Mouse (Mus musculus): ENCODE data around the gene Aff1. TPM values are rescaled to one million over a fixed set of nuclear protein-coding genes. Genes with fewer than 3 reads are reported as not detected.

The Aff1 gene
- total and polyA plus RNA-seq, 2 experiments from 2014 or later, result 2.6 to 4.0 TPM

GRCm38 (mm10) chr5:103691171-103691570 lies 1.0 kb upstream of the Aff1 start:
- H3K27ac ChIP-seq, result no peak overlapping the region
- H3K9ac ChIP-seq (replicated peaks; ENCODE audit: low read length), result no peak overlapping the region
- H3K36me3 ChIP-seq (ENCODE audit: insufficient read depth, low read length), result no peaks in the 10 kb centered on the region
- peak overlapping the region; percentile 99; the same call in 1 of the 2 replicates for H3K4me2 ChIP-seq (ENCODE audit: low read depth, low read length)
- DNase-seq (ENCODE audit: low spot score), result no peak
- H3K4me3 ChIP-seq (ENCODE audit: low read length), result no peak overlapping the region
- no peaks in the 10 kb centered on the region for H3K9me3 ChIP-seq (ENCODE audit: low read length)
- ATAC-seq, result no peak
- H3K27me3 ChIP-seq (ENCODE audit: insufficient read depth, low read length), result peaks cover 4% of the 10 kb centered on the region; the same call in 1 of the 2 replicates
- no peaks in the 10 kb centered on the region; the same call in 1 of the 2 replicates for H3K4me1 ChIP-seq (ENCODE audit: insufficient read depth, low read length)
- TF ChIP-seq CTCF (IDR thresholded peaks at IDR 0.05; ENCODE audit: low read depth), result peak; percentile 23; the same call in 1 of the 2 replicates

- peak; percentile 54 for ATAC-seq
- 0% methylated on average over 34 of the region's 34 CpGs for WGBS
- peak overlapping the region; percentile 37 for H3K9ac ChIP-seq (replicated peaks; ENCODE audit: low read length)
Measured at GRCm38 (mm10) chr5:103692531-103693040, 412 bp downstream of the Aff1 start.

GRCm38 (mm10) chr5:103693041-103693641 lies 967 bp downstream of the Aff1 start:
- under 1% methylated on average over 28 of the region's 28 CpGs for WGBS
- H3K9ac ChIP-seq (replicated peaks; ENCODE audit: low read length), result no peak overlapping the region

More at GRCm38 (mm10) chr5:103692531-103693040, 412 bp downstream of the Aff1 start:
- Histone ChIP-seq H3K4me3 (ENCODE audit: low read length) (peak overlapping the region; percentile 51), H3K27me3 (ENCODE audit: insufficient read depth, low read length) (peaks cover 4% of the 10 kb centered on the region; the same call in 1 of the 2 replicates), H3K4me1 (ENCODE audit: insufficient read depth, low read length) (no peaks in the 10 kb centered on the region; the same call in 1 of the 2 replicates), H3K27ac (no peak overlapping the region), H3K4me2 (ENCODE audit: low read depth, low read length) (peak overlapping the region; percentile 99), H3K36me3 (ENCODE audit: insufficient read depth, low read length) (no peaks in the 10 kb centered on the region), H3K9me3 (ENCODE audit: low read length) (no peaks in the 10 kb centered on the region)
- DNase-seq (ENCODE audit: low spot score), result no peak
- TF ChIP-seq CTCF (IDR thresholded peaks at IDR 0.05; ENCODE audit: low read depth), result no peak

GRCm38 (mm10) chr5:103694094-103694493 lies 1.9 kb downstream of the Aff1 start:
- no peak overlapping the region; the same call in 1 of the 2 replicates for H3K4me2 ChIP-seq (ENCODE audit: low read depth, low read length)
- no peaks in the 10 kb centered on the region; the same call in 1 of the 2 replicates for H3K4me1 ChIP-seq (ENCODE audit: insufficient read depth, low read length)
- ATAC-seq (no peak), DNase-seq (ENCODE audit: low spot score) (no peak)
- H3K36me3 ChIP-seq (ENCODE audit: insufficient read depth, low read length), result no peaks in the 10 kb centered on the region
- H3K4me3 ChIP-seq (ENCODE audit: low read length), result no peak overlapping the region
- H3K9ac ChIP-seq (replicated peaks; ENCODE audit: low read length), result no peak overlapping the region
- H3K9me3 ChIP-seq (ENCODE audit: low read length), result no peaks in the 10 kb centered on the region
- WGBS, result 61% methylated on average over 6 of the region's 6 CpGs
- H3K27me3 ChIP-seq (ENCODE audit: insufficient read depth, low read length), result peaks cover 4% of the 10 kb centered on the region; the same call in 1 of the 2 replicates
- no peak overlapping the region for H3K27ac ChIP-seq
- no peak for TF ChIP-seq CTCF (IDR thresholded peaks at IDR 0.05; ENCODE audit: low read depth)

More at GRCm38 (mm10) chr5:103693041-103693641, 967 bp downstream of the Aff1 start:
- ATAC-seq (0 out of 2 replicates have a peak, but pooled peaks have one; percentile 8), DNase-seq (ENCODE audit: low spot score) (peak; percentile 30)
- Histone ChIP-seq H3K4me3 (ENCODE audit: low read length) (peak overlapping the region; percentile 51), H3K27me3 (ENCODE audit: insufficient read depth, low read length) (peaks cover 4% of the 10 kb centered on the region; the same call in 1 of the 2 replicates), H3K9me3 (ENCODE audit: low read length) (no peaks in the 10 kb centered on the region), H3K4me1 (ENCODE audit: insufficient read depth, low read length) (no peaks in the 10 kb centered on the region; the same call in 1 of the 2 replicates), H3K36me3 (ENCODE audit: insufficient read depth, low read length) (no peaks in the 10 kb centered on the region), H3K27ac (no peak overlapping the region), H3K4me2 (ENCODE audit: low read depth, low read length) (peak overlapping the region; percentile 99)
- TF ChIP-seq CTCF (IDR thresholded peaks at IDR 0.05; ENCODE audit: low read depth), result no peak

- DNase-seq (ENCODE audit: low spot score) (no peak), ATAC-seq (no peak)
- no peaks in the 10 kb centered on the region for H3K36me3 ChIP-seq (ENCODE audit: insufficient read depth, low read length)
- H3K9ac ChIP-seq (replicated peaks; ENCODE audit: low read length), result no peak overlapping the region
- no peak overlapping the region for H3K4me3 ChIP-seq (ENCODE audit: low read length)
- no peak overlapping the region for H3K27ac ChIP-seq
- H3K27me3 ChIP-seq (ENCODE audit: insufficient read depth, low read length), result no peaks in the 10 kb centered on the region
- 68% methylated on average over 5 of the region's 5 CpGs for WGBS
- H3K4me1 ChIP-seq (ENCODE audit: insufficient read depth, low read length), result peaks cover 6% of the 10 kb centered on the region; the same call in 1 of the 2 replicates
- no peak for TF ChIP-seq CTCF (IDR thresholded peaks at IDR 0.05; ENCODE audit: low read depth)
- no peak overlapping the region for H3K4me2 ChIP-seq (ENCODE audit: low read depth, low read length)
- no peaks in the 10 kb centered on the region for H3K9me3 ChIP-seq (ENCODE audit: low read length)
Measured at GRCm38 (mm10) chr5:103697875-103698491, 5.8 kb downstream of the Aff1 start.

GRCm38 (mm10) chr5:103698577-103698976 lies 6.4 kb downstream of the Aff1 start:
- ATAC-seq (no peak), DNase-seq (ENCODE audit: low spot score) (no peak)
- no peaks in the 10 kb centered on the region for H3K36me3 ChIP-seq (ENCODE audit: insufficient read depth, low read length)
- no peak overlapping the region for H3K4me2 ChIP-seq (ENCODE audit: low read depth, low read length)
- no peak overlapping the region for H3K9ac ChIP-seq (replicated peaks; ENCODE audit: low read length)
- H3K27ac ChIP-seq, result no peak overlapping the region
- no peaks in the 10 kb centered on the region for H3K9me3 ChIP-seq (ENCODE audit: low read length)
- peaks cover 6% of the 10 kb centered on the region; the same call in 1 of the 2 replicates for H3K4me1 ChIP-seq (ENCODE audit: insufficient read depth, low read length)
- TF ChIP-seq CTCF (IDR thresholded peaks at IDR 0.05; ENCODE audit: low read depth), result no peak
- no peak overlapping the region for H3K4me3 ChIP-seq (ENCODE audit: low read length)
- H3K27me3 ChIP-seq (ENCODE audit: insufficient read depth, low read length), result no peaks in the 10 kb centered on the region
- WGBS, result 85% methylated on average over 4 of the region's 4 CpGs
